Mouse (Mus musculus): ENCODE results near the gene Rilp. TPM values are rescaled to one million over a fixed set of nuclear protein-coding genes. Genes with fewer than 3 reads are reported as not detected.

The Rilp gene
- polyA plus RNA-seq, 1 experiment from 2014 or later, result 0.69 TPM

- no peak overlapping the region for H3K4me3 ChIP-seq (ENCODE audit: low read depth, low read length)
- no peak overlapping the region for H3K27ac ChIP-seq (ENCODE audit: low read depth, low read length)
- no peak overlapping the region for H3K9ac ChIP-seq (ENCODE audit: low read length)
- H3K4me2 ChIP-seq (ENCODE audit: low read depth, low read length, severe bottlenecking), result no peak overlapping the region
- no peak for DNase-seq (ENCODE audit: low spot score)
- H3K4me1 ChIP-seq (replicated peaks; ENCODE audit: control insufficient read depth, insufficient read depth, low read length), result no peaks in the 10 kb centered on the region; the same call in 1 of the 2 replicates
- ATAC-seq (replicated peaks; ENCODE audit: low FRiP score), result no peak
- H3K36me3 ChIP-seq (ENCODE audit: control insufficient read depth, insufficient read depth, low read length), result no peaks in the 10 kb centered on the region
- WGBS, result 91% methylated on average over 13 of the region's 13 CpGs
- no peaks in the 10 kb centered on the region for H3K27me3 ChIP-seq (ENCODE audit: control insufficient read depth, insufficient read depth, low read length)
- no peaks in the 10 kb centered on the region for H3K9me3 ChIP-seq (ENCODE audit: control insufficient read depth, low read length)
Observed at GRCm38 (mm10) chr11:75538970-75539299, 29.0 kb downstream of the Rilp start.

- H3K9me3 ChIP-seq (ENCODE audit: control insufficient read depth, low read length), result no peaks in the 10 kb centered on the region
Observed at GRCm38 (mm10) chr11:75540209-75540608, 30.3 kb downstream of the Rilp start.

GRCm38 (mm10) chr11:75540710-75541581 is 31.1 kb downstream of the Rilp start:
- ATAC-seq (replicated peaks; ENCODE audit: low FRiP score) (no peak), DNase-seq (ENCODE audit: low spot score) (no peak)
- Histone ChIP-seq H3K4me2 (ENCODE audit: low read depth, low read length, severe bottlenecking) (no peak overlapping the region), H3K36me3 (ENCODE audit: control insufficient read depth, insufficient read depth, low read length) (no peaks in the 10 kb centered on the region), H3K4me3 (ENCODE audit: low read depth, low read length) (no peak overlapping the region), H3K27ac (ENCODE audit: low read depth, low read length) (no peak overlapping the region), H3K4me1 (replicated peaks; ENCODE audit: control insufficient read depth, insufficient read depth, low read length) (no peaks in the 10 kb centered on the region; the same call in 1 of the 2 replicates), H3K27me3 (ENCODE audit: control insufficient read depth, insufficient read depth, low read length) (no peaks in the 10 kb centered on the region), H3K9ac (ENCODE audit: low read length) (no peak overlapping the region), H3K9me3 (ENCODE audit: control insufficient read depth, low read length) (no peaks in the 10 kb centered on the region)
- WGBS, result 77% methylated on average over 19 of the region's 19 CpGs

More at GRCm38 (mm10) chr11:75540209-75540608, 30.3 kb downstream of the Rilp start:
- no peaks in the 10 kb centered on the region; the same call in 1 of the 2 replicates for H3K4me1 ChIP-seq (replicated peaks; ENCODE audit: control insufficient read depth, insufficient read depth, low read length)
- H3K9ac ChIP-seq (ENCODE audit: low read length), result no peak overlapping the region
- no peaks in the 10 kb centered on the region for H3K36me3 ChIP-seq (ENCODE audit: control insufficient read depth, insufficient read depth, low read length)
- H3K27me3 ChIP-seq (ENCODE audit: control insufficient read depth, insufficient read depth, low read length), result no peaks in the 10 kb centered on the region
- H3K4me2 ChIP-seq (ENCODE audit: low read depth, low read length, severe bottlenecking), result no peak overlapping the region
- 82% methylated on average over 8 of the region's 8 CpGs for WGBS
- ATAC-seq (replicated peaks; ENCODE audit: low FRiP score), result no peak
- no peak overlapping the region for H3K4me3 ChIP-seq (ENCODE audit: low read depth, low read length)
- H3K27ac ChIP-seq (ENCODE audit: low read depth, low read length), result no peak overlapping the region
- DNase-seq (ENCODE audit: low spot score), result no peak

GRCm38 (mm10) chr11:75544713-75545112 is 34.8 kb downstream of the Rilp start:
- Histone ChIP-seq H3K27ac (ENCODE audit: low read depth, low read length) (no peak overlapping the region), H3K4me1 (replicated peaks; ENCODE audit: control insufficient read depth, insufficient read depth, low read length) (0 out of 2 replicates have a peak, but pooled peaks cover under 1% of the 10 kb centered on the region), H3K36me3 (ENCODE audit: control insufficient read depth, insufficient read depth, low read length) (no peaks in the 10 kb centered on the region), H3K9me3 (ENCODE audit: control insufficient read depth, low read length) (no peaks in the 10 kb centered on the region), H3K4me3 (ENCODE audit: low read depth, low read length) (no peak overlapping the region), H3K9ac (ENCODE audit: low read length) (no peak overlapping the region), H3K4me2 (ENCODE audit: low read depth, low read length, severe bottlenecking) (no peak overlapping the region), H3K27me3 (ENCODE audit: control insufficient read depth, insufficient read depth, low read length) (no peaks in the 10 kb centered on the region)
- DNase-seq (ENCODE audit: low spot score), result no peak
- WGBS, result 89% methylated on average over 9 of the region's 9 CpGs
- no peak for ATAC-seq (replicated peaks; ENCODE audit: low FRiP score)

GRCm38 (mm10) chr11:75546057-75546456 is 36.2 kb downstream of the Rilp start:
- DNase-seq (ENCODE audit: low spot score) (no peak), ATAC-seq (replicated peaks; ENCODE audit: low FRiP score) (no peak)
- WGBS, result 73% methylated on average over 4 of the region's 4 CpGs
- Histone ChIP-seq H3K36me3 (ENCODE audit: control insufficient read depth, insufficient read depth, low read length) (no peaks in the 10 kb centered on the region), H3K9me3 (ENCODE audit: control insufficient read depth, low read length) (no peaks in the 10 kb centered on the region), H3K4me1 (replicated peaks; ENCODE audit: control insufficient read depth, insufficient read depth, low read length) (0 out of 2 replicates have a peak, but pooled peaks cover 5% of the 10 kb centered on the region), H3K27ac (ENCODE audit: low read depth, low read length) (no peak overlapping the region), H3K27me3 (ENCODE audit: control insufficient read depth, insufficient read depth, low read length) (no peaks in the 10 kb centered on the region), H3K9ac (ENCODE audit: low read length) (no peak overlapping the region), H3K4me3 (ENCODE audit: low read depth, low read length) (no peak overlapping the region), H3K4me2 (ENCODE audit: low read depth, low read length, severe bottlenecking) (no peak overlapping the region)

GRCm38 (mm10) chr11:75549658-75550111 is 39.8 kb downstream of the Rilp start:
- H3K4me1 ChIP-seq (replicated peaks; ENCODE audit: control insufficient read depth, insufficient read depth, low read length), result 0 out of 2 replicates have a peak, but pooled peaks cover 5% of the 10 kb centered on the region
- 66% methylated on average over 5 of the region's 5 CpGs for WGBS
- no peaks in the 10 kb centered on the region for H3K9me3 ChIP-seq (ENCODE audit: control insufficient read depth, low read length)
- no peak overlapping the region for H3K4me2 ChIP-seq (ENCODE audit: low read depth, low read length, severe bottlenecking)
- DNase-seq (ENCODE audit: low spot score) (no peak), ATAC-seq (replicated peaks; ENCODE audit: low FRiP score) (no peak)
- H3K27ac ChIP-seq (ENCODE audit: low read depth, low read length), result no peak overlapping the region
- no peaks in the 10 kb centered on the region for H3K36me3 ChIP-seq (ENCODE audit: control insufficient read depth, insufficient read depth, low read length)
- H3K27me3 ChIP-seq (ENCODE audit: control insufficient read depth, insufficient read depth, low read length), result no peaks in the 10 kb centered on the region
- H3K9ac ChIP-seq (ENCODE audit: low read length), result no peak overlapping the region
- H3K4me3 ChIP-seq (ENCODE audit: low read depth, low read length), result no peak overlapping the region

GRCm38 (mm10) chr11:75550200-75550946 is 40.5 kb downstream of the Rilp start:
- Histone ChIP-seq H3K4me3 (ENCODE audit: low read depth, low read length) (no peak overlapping the region), H3K27me3 (ENCODE audit: control insufficient read depth, insufficient read depth, low read length) (no peaks in the 10 kb centered on the region), H3K36me3 (ENCODE audit: control insufficient read depth, insufficient read depth, low read length) (no peaks in the 10 kb centered on the region), H3K27ac (ENCODE audit: low read depth, low read length) (no peak overlapping the region), H3K9me3 (ENCODE audit: control insufficient read depth, low read length) (no peaks in the 10 kb centered on the region), H3K4me2 (ENCODE audit: low read depth, low read length, severe bottlenecking) (no peak overlapping the region), H3K9ac (ENCODE audit: low read length) (no peak overlapping the region), H3K4me1 (replicated peaks; ENCODE audit: control insufficient read depth, insufficient read depth, low read length) (0 out of 2 replicates have a peak, but pooled peaks cover 5% of the 10 kb centered on the region)
- WGBS, result 74% methylated on average over 12 of the region's 12 CpGs
- no peak for ATAC-seq (replicated peaks; ENCODE audit: low FRiP score)
- no peak for DNase-seq (ENCODE audit: low spot score)

- Histone ChIP-seq H3K36me3 (ENCODE audit: control insufficient read depth, insufficient read depth, low read length) (no peaks in the 10 kb centered on the region), H3K9me3 (ENCODE audit: control insufficient read depth, low read length) (no peaks in the 10 kb centered on the region), H3K9ac (ENCODE audit: low read length) (no peak overlapping the region), H3K27me3 (ENCODE audit: control insufficient read depth, insufficient read depth, low read length) (no peaks in the 10 kb centered on the region), H3K4me1 (replicated peaks; ENCODE audit: control insufficient read depth, insufficient read depth, low read length) (0 out of 2 replicates have a peak, but pooled peaks cover 5% of the 10 kb centered on the region), H3K27ac (ENCODE audit: low read depth, low read length) (no peak overlapping the region), H3K4me3 (ENCODE audit: low read depth, low read length) (no peak overlapping the region), H3K4me2 (ENCODE audit: low read depth, low read length, severe bottlenecking) (no peak overlapping the region)
- no peak for DNase-seq (ENCODE audit: low spot score)
- 89% methylated on average over 5 of the region's 5 CpGs for WGBS
- ATAC-seq (replicated peaks; ENCODE audit: low FRiP score), result no peak
Observed at GRCm38 (mm10) chr11:75551321-75551720, 41.4 kb downstream of the Rilp start.
